Mouse (Mus musculus) left cerebral cortex, adult 9 months (tissue): ENCODE results near the gene Fam184a.

ENCODE experiments used
- DNase-seq, 2 experiments: peaks; one replicate each; pipeline ENCODE4 v3.0.0; 2022; ENCODE audit warnings: low spot score in 2 of 2

The Fam184a gene

DNA sequence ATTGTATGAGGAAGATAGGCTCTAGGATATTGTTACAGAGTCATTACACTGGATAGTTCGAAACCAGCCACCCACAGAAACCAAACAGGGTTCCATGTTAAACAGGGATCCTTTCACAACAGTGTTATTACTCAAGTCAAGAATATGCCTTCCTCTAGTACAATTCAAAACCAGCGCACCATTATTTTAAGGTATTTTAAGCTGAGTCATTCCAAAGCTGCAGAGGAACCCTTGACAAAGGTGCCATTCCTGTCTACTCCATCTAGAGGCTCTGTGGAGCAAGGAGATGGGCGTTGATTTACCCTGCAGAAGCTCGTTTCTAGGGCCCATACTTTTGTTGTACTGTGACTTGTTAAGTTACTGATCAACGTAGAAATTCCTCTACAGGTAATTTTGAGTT lies 152.1 kb downstream of the Fam184a start:
- DNase-seq, result no peak

DNA sequence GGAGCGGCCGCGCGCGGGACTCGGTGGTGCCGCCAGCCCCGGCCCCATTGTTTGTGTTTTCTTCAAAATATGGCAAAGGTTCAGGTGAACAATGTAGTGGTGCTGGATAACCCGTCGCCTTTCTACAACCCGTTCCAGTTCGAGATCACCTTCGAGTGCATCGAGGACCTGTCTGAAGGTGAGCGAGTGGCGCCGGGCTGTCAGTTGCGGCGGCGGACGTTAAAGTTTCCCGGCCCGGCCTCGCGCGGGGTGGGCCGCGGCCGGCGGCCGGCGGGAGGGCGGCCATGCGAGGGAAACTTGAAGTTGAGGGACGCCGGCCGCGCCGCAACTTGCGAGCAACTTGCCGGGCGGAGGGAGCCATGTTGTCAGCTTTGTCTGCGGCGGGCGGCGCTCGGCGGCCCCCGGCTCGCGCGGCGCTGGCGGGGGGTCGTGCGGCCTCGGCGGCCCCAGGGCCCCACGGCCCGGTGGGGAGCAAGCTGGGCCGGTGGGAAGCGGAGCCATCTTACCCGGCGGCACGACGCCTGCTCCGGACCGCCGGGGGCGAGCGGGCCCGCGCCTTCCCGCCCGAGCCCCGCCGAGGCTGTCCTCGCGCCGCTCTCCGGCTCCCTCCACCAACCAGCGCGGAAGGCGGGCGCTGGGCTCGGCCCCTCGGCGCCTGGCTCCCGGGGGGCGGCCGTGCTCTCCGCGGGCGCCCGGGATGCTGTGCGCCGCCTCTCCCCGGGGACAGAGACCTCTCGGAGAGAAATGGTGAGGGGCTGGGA lies 153.6 kb downstream of the Fam184a start:
- peak in 1 of 2 experiments; percentile 9 for DNase-seq

GRCm38 (mm10) chr10:53596677-53597120 lies 154.2 kb downstream of the Fam184a start, which contains the start of gene Asf1a:
Asf1a (plus strand) TSS chr10:53596757.
- DNase-seq, result peak; percentile 94 to 97

DNA sequence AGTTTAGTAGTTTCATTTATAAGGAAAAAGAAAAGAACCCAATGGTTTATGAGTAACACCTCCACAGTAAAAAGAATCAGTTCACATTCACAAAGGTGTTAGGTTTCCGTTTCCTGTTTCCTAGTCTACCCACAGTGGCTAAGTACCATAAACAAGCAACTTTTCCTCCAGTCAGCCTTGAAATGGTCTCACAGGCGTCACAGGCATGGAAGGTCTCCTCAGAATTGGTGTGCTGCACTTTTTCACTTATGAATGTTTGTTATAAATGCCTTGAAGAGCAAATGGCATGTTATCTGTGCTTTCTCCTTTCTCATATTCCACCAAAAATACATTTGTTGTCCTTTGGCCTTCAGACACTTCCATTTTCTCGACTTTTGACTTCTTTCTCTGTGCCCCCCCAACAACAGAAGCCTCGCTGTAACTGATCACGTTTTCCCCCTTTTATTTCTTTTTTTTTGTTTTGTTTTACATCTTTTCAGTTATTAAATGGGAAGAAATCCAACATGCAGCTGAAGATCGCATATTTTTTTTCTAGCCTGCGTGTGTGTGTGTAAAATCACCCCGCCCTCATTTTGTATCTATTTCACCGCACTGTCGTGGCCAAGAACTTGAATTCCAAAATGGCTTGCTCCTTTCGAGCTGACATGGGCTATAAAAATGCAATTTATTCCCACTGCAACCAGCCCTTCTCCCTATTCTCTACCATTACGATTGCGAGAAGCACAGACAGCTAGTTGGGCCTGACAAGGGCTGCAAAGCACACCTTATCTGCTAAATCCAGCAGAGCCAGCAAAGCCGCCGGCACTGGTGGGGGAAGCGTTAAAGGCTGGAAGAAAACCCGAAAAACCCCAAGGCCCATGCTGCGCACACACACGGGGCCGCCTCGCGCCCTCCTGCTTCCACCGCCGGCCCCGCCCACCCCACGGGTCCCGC lies 154.9 kb downstream of the Fam184a start:
- DNase-seq, result peak in 1 of 2 experiments; percentile 78

- DNase-seq, result no peak
These were observed 165.1 kb downstream of the Fam184a start for GRCm38 (mm10) chr10:53585777-53586176.
